Mouse (Mus musculus) CH12.LX (cell line): Measurements from ENCODE around the gene Pah. TPM values are rescaled to one million over a fixed set of nuclear protein-coding genes. Genes with fewer than 3 reads are reported as not detected.

Source experiments
- DNase-seq: peaks from one replicate; pipeline ENCODE4 v3.0.0-alpha.2; 2013; ENCODE audit errors: extremely low read depth
- H3K27ac ChIP-seq: 2 replicates; pipeline ENCODE4 v1.5.1; 2012; ENCODE audit warnings: low read depth, mild to moderate bottlenecking, control low read depth, moderate library complexity; ENCODE audit not compliant: insufficient read depth
- H3K27me3 ChIP-seq: replicated peaks from 2 replicates; pipeline ENCODE3; 2012; ENCODE audit warnings: inconsistent platforms
- H3K36me3 ChIP-seq, 2 experiments: replicated peaks in 1 of 2; 2 replicates each; pipeline versions ENCODE3 to v1.6.1; 2012; ENCODE audit warnings: inconsistent platforms in 1 of 2, low read length in 1 of 2, mild to moderate bottlenecking in 1 of 2, mixed read lengths in 1 of 2, moderate library complexity in 1 of 2; ENCODE audit not compliant: control insufficient read depth in 1 of 2, insufficient read depth in 1 of 2
- H3K4me1 ChIP-seq, 2 experiments: 2 replicates each; pipeline ENCODE4 v1.6.1; 2012; ENCODE audit warnings: inconsistent platforms in 1 of 2, moderate library complexity in 1 of 2; ENCODE audit not compliant: insufficient read depth in 2 of 2, control insufficient read depth in 1 of 2
- H3K4me2 ChIP-seq: 2 replicates; pipeline ENCODE4 v1.6.1; 2012; ENCODE audit warnings: low read depth, mild to moderate bottlenecking, control low read depth; ENCODE audit not compliant: poor library complexity, insufficient read depth, severe bottlenecking
- H3K4me3 ChIP-seq, 3 experiments: fragments of 150-350 bp in 1 of 3; sonication (generic) in 1 of 3; replicated peaks in 1 of 3; 2 replicates each; pipeline versions ENCODE3 to v1.5.1; 2011 to 2012; ENCODE audit warnings: low read depth in 2 of 3, low read length in 2 of 3, mild to moderate bottlenecking in 2 of 3, moderate library complexity in 2 of 3, control low read depth in 1 of 3, improper control_type of control experiment in 1 of 3, inconsistent platforms in 1 of 3, mixed read lengths in 1 of 3; ENCODE audit not compliant: poor library complexity in 1 of 3
- H3K79me2 ChIP-seq: replicated peaks from 2 replicates; pipeline ENCODE4 v1.6.1; 2012; ENCODE audit warnings: mild to moderate bottlenecking, moderate library complexity; ENCODE audit not compliant: control insufficient read depth, poor library complexity, insufficient read depth, severe bottlenecking; ENCODE audit errors: extremely low read depth
- H3K9ac ChIP-seq: 2 replicates; pipeline ENCODE4 v1.6.1; 2012; ENCODE audit warnings: low read depth, mild to moderate bottlenecking, control low read depth, moderate library complexity; ENCODE audit not compliant: insufficient read depth
- H3K9me3 ChIP-seq: replicated peaks from 2 replicates; pipeline ENCODE3; 2012; ENCODE audit warnings: low read length, inconsistent platforms, mixed read lengths
- BHLHE40 ChIP-seq: IDR thresholded peaks from 2 replicates; pipeline ENCODE4 v1.6.1; 2011; ENCODE audit warnings: mild to moderate bottlenecking, low read depth, low read length, improper control_type of control experiment
- CHD1 ChIP-seq: IDR thresholded peaks from 2 replicates; pipeline ENCODE4 v1.6.1; 2012; ENCODE audit warnings: low read depth, low read length, improper control_type of control experiment, inconsistent platforms
- CHD2 ChIP-seq: IDR thresholded peaks from 2 replicates; pipeline ENCODE4 v1.6.1; 2011; ENCODE audit warnings: low read length, improper control_type of control experiment
- EP300 ChIP-seq: IDR thresholded peaks from 2 replicates; pipeline ENCODE4 v1.6.1; 2011; ENCODE audit warnings: low read length, improper control_type of control experiment
- IRF4 ChIP-seq: IDR thresholded peaks from 2 replicates; pipeline ENCODE4 v1.6.1; 2014; ENCODE audit warnings: low read depth, mild to moderate bottlenecking, inconsistent platforms, low read length, improper control_type of control experiment
- JUN ChIP-seq: IDR thresholded peaks from 2 replicates; pipeline ENCODE4 v1.6.1; 2011; ENCODE audit warnings: low read depth, mild to moderate bottlenecking, low read length, improper control_type of control experiment, moderate library complexity; ENCODE audit not compliant: insufficient read depth
- KAT2A ChIP-seq: IDR thresholded peaks from 2 replicates; pipeline ENCODE4 v1.6.1; 2012; ENCODE audit warnings: low read length, improper control_type of control experiment, inconsistent platforms; ENCODE audit not compliant: insufficient replicate concordance
- MYC ChIP-seq: IDR thresholded peaks from 2 replicates; pipeline ENCODE4 v1.6.1; 2011; ENCODE audit warnings: low read depth, mild to moderate bottlenecking, improper control_type of control experiment, low read length
- NELFE ChIP-seq: IDR thresholded peaks from 2 replicates; pipeline ENCODE4 v1.6.1; 2011; ENCODE audit warnings: low read depth, low read length, improper control_type of control experiment
- PAX5 ChIP-seq: IDR thresholded peaks from 2 replicates; pipeline ENCODE4 v1.6.1; 2012; ENCODE audit warnings: low read length, inconsistent platforms, mixed read lengths
- SMC3 ChIP-seq: IDR thresholded peaks from 2 replicates; pipeline ENCODE4 v1.6.1; 2011; ENCODE audit warnings: low read depth, low read length, improper control_type of control experiment
- TBP ChIP-seq: conservative IDR thresholded peaks from 2 replicates; pipeline ENCODE4 v1.6.1; 2011; ENCODE audit warnings: low read depth, low read length, improper control_type of control experiment
- USF2 ChIP-seq: conservative IDR thresholded peaks from 2 replicates; pipeline ENCODE4 v1.6.1; 2011; ENCODE audit warnings: low read depth, low read length, improper control_type of control experiment
- ZC3H11A ChIP-seq: IDR thresholded peaks from 2 replicates; pipeline ENCODE4 v1.6.1; 2012; ENCODE audit warnings: low read depth, mild to moderate bottlenecking, inconsistent platforms, low read length, improper control_type of control experiment
- ZMIZ1 ChIP-seq: IDR thresholded peaks from 2 replicates; pipeline ENCODE4 v1.6.1; 2012; ENCODE audit warnings: low read depth, mild to moderate bottlenecking, inconsistent platforms, low read length, improper control_type of control experiment
- ZNF384 ChIP-seq: IDR thresholded peaks from 2 replicates; pipeline ENCODE4 v1.6.1; 2012; ENCODE audit warnings: low read depth, low read length, improper control_type of control experiment, inconsistent platforms
- dilution Hi-C: fragments of 300-500 bp; cut with MboI; formaldehyde crosslinking; loops from 2 replicates; pipeline ENCODE4 v1.14.3; 2020; ENCODE audit warnings: low sequenced_read_pairs; ENCODE audit not compliant: extremely low pct_unique_long_range_greater_than_20kb, extremely low pct_ligation_motif_present
- in situ Hi-C: fragments of 300-500 bp; cut with MboI; formaldehyde crosslinking; loops from 3 replicates; pipeline ENCODE4 v1.14.3; 2019; ENCODE audit warnings: low sequenced_read_pairs, low pct_ligation_motif_present, low pct_unique_long_range_greater_than_20kb, mixed read lengths
- polyA plus RNA-seq: library from polyadenylated mRNA; unstranded; fragments of >175 nt; gene quantifications from 2 replicates; pipeline ENCODE4 v1.2.1, GENCODE M21; 2012; ENCODE audit warnings: low read depth; ENCODE audit not compliant: insufficient read length
- total RNA-seq, 2 experiments: library from RNA; depleted of rRNA; stranded (reverse); fragments of 300-350 nt in 1 of 2; fragments of >200 nt in 1 of 2; gene quantifications; 2 replicates each; pipeline ENCODE4 v1.2.3; 2012 to 2014

Gene Pah
- total and polyA plus RNA-seq, 3 experiments, result not detected

- Histone ChIP-seq H3K4me3 (no peak overlapping the region), H3K27ac (no peak overlapping the region), H3K27me3 (no peaks in the 10 kb centered on the region), H3K79me2 (no peaks in the 10 kb centered on the region), H3K9me3 (no peaks in the 10 kb centered on the region), H3K36me3 (no peaks in the 10 kb centered on the region), H3K4me1 (peaks cover 0 to 6% of the 10 kb centered on the region in 2 experiments; a peak in 1 of 4 replicates), H3K9ac (no peak overlapping the region), H3K4me2 (no peak overlapping the region)
- TF ChIP-seq EP300, result no peak
- no peak for TF ChIP-seq USF2
- no peak for TF ChIP-seq JUN
- no peak for TF ChIP-seq PAX5
- TF ChIP-seq ZC3H11A, result no peak
- no peak for TF ChIP-seq BHLHE40
- no peak for TF ChIP-seq ZMIZ1
- no peak for TF ChIP-seq ZNF384
- in situ Hi-C loops (no loop called here), dilution Hi-C loops (no loop called here)
- DNase-seq, result no peak
These were observed 12.6 kb downstream of the Pah start for GRCm38 (mm10) chr10:87534172-87534571.

- dilution Hi-C loops, result no loop called here
- Histone ChIP-seq H3K4me2 (no peak overlapping the region), H3K9ac (no peak overlapping the region), H3K79me2 (no peaks in the 10 kb centered on the region), H3K4me3 (no peak overlapping the region), H3K4me1 (no peaks in the 10 kb centered on the region), H3K9me3 (no peaks in the 10 kb centered on the region), H3K36me3 (no peaks in the 10 kb centered on the region), H3K27me3 (no peaks in the 10 kb centered on the region), H3K27ac (no peak overlapping the region)
- in situ Hi-C loops, result no loop called here
- TF ChIP-seq CHD1 (no peak), SMC3 (no peak), KAT2A (no peak), MYC (no peak), NELFE (no peak), IRF4 (no peak), TBP (no peak), CHD2 (no peak)
- DNase-seq, result no peak
These were observed 24.2 kb downstream of the Pah start for GRCm38 (mm10) chr10:87545759-87546158.
